Mouse (Mus musculus) common myeloid progenitor, adult 5-6 weeks (primary cell): Measurements from ENCODE around the gene Mgarp. TPM values are rescaled to one million over a fixed set of nuclear protein-coding genes. Genes with fewer than 3 reads are reported as not detected.
A peak's percentile ranks its signal among the peaks of the same experiment; 100 is the strongest.
"Not testable (repeated sequence)": the region's sequence is repeated elsewhere in the genome, so short reads cannot be mapped to it uniquely, and the experiment has no call there.

Experiments used
- ATAC-seq: replicated peaks from 2 replicates; pipeline ENCODE4 v1.8.0; 2016; ENCODE audit warnings: low read depth, mild to moderate bottlenecking, moderate TSS enrichment, inconsistent platforms; ENCODE audit not compliant: poor library complexity, severe bottlenecking
- total RNA-seq: library from RNA; stranded (forward); fragments of 200-1000, 187-1606 nt; gene quantifications from 2 replicates; pipeline ENCODE4 v1.2.3, GENCODE M21; 2017

Mgarp gene
- total RNA-seq, 1 experiment from 2014 or later = not detected

DNA sequence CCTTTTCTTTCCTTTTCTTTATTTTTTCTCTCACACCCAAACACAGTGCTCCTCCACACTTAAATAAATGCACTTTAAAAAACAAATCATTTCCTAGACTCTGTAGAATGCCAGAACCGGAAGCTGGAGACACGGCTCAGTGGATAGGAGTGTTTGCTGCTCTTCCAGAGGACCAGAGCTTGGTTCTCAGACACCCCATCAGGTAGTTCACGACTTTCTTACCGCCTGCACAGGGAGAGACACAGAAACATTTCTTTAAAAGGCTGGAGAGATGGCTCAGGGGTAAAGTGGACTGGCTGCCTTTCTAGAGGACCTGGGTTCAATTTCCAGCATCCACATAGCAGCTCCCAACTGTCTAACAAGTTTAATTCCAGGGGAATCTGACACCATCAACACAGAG lies 3.0 kb upstream of the Mgarp start:
- no peak for ATAC-seq

DNA sequence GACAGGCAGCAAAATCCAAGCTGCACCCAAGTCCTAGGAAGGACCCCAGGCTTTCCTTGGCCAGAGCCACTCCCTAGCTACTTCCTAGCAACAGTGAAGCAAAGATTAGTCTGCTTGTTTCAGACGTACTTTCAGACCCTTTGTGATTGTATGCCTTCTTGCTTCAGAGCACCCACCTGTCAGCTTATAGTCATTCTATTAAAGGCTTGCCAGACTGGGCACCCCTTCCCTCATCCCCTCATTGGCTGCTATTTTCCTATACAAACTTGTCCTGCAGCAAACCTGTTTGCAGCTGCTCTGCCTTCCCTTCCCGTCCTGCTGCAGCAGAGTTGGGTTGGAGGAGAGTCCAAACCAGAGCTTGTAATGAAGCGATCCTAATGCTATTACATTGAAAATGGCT lies 2.1 kb upstream of the Mgarp start:
- ATAC-seq = no peak

DNA sequence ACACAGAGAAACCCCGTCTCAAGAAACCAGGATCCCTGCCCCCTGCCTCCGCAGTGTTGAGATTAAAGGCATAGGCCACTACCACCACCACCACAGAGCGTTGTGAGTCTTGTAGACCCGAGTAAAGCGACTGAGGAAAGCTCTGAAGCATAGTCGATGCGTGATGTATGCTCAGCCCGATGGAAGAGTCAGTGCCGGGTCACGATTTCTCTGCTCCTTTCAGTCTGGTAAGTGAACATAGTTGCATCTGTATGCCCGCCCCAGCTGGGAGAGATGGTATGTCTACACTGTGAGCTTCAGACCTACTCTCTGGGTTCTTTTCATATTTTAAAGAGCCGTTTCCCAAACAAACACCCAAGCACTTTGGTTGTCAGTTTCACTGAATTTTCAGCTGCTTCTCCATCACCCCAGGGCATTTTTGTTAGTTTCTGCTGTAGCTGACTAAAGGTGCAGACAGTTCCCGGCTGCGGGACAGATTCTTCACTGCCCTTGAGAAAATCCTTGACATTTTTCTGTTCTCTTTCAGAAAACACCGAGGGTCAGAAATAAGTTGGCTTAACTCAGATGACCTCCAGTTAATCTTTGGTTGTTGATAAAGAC lies 1.3 kb upstream of the Mgarp start:
- ATAC-seq = no peak

DNA sequence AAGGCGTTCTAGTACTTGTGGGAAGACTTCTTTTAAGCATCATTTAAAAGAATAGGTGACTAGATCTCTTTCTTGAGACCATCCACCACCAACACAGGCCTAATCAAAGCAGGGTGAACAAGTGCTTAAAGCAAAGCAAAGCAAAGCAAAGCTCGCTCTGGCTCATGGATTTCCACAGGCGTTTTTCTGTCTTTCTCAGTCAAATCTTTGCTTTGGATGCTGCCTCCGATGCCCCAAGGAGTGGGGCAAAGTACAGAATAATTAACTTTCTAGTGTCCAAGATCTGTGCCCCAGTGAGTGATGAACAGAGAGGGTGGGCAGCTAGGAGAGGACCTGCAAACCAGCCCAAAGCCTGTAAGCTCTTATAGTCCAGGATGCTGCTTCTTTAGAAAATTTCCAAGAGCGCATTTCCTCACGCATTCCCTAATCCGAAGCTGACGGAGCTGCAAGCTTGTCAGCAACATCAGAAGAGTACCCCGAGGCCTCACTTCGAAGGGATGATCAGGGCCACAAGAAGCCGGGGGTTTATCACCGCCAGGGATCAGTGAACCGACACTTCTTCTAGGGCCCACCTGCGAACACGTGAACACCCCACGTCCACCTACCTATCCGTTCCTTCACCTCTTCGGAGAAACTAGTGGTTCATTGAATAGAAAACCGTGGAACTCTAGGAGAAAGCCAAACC lies 935 bp downstream of the Mgarp start:
- ATAC-seq = no peak

DNA sequence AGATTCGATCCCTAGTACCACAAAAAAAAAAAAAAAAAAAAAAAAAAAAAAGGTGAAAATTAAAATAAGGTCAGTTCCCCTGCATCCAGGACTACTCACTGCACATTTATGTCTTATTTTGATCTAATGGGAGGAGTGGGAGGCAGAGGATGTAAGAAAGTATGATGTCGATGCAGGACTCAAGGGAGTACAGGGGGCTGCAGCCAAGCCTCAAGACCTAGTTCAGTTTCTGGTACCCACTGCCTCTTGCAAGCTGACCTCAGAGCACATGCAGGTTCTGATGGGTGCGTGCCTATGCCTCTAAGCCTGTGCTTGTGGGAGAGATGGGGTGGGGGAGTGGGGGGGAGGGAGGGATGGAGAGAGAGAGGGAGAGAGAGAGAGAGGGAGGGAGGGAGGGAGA lies 1.7 kb downstream of the Mgarp start:
- ATAC-seq = no peak

DNA sequence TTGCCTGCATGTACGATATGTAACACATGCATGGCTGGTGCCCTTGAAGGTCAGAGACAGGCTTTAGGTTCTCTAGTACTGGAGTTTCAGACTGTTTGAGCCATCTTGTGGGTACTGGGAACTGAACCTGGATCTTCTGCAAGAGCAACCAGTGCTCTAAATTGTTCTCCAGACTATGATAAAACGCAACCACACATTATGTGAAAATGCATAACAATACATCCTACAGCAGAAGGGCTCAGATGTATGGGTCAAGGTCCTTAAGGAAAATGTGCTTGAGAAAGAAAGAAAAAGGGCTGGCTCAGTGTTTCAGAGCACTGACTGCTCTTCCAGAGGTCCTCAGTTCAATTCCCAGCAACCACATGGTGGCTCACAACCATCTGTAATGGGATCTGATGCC lies 2.9 kb downstream of the Mgarp start:
- no peak for ATAC-seq

DNA sequence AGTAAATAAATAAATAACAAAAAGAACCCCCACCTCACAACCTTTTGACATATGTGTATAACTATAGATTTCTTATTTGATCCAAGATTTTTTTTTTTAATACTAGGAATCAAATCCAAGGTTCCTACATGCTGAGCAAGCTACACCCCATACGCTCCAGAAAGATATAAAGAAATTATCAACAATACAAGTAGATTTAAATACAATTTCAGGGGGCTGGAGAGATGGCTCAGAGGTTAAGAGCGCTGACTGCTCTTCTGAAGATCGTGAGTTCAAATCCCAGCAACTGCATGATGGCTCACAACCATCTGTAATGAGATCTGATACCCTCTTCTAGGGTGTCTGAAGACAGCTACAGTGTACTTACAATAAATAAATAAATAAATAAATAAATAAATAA lies 3.5 kb downstream of the Mgarp start:
- ATAC-seq = not testable (repeated sequence)

DNA sequence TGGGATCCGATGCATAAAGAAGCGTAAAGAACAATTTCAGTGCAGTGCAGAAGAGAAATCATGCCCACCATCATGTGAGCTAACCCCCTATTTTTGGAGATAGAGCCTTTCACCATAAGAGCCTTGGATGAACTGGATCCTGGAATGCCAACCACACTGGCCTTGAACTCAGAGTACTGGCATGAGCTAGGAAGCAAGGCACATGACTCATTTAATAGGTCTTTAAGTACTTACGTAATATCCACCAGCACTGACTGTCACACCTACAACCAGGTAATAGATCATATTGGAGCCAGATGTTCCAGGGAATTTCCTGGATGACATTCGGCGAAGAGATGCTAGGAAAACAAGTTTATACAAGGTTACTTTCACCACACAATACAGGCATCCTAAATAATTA lies 4.9 kb downstream of the Mgarp start:
- ATAC-seq = no peak

DNA sequence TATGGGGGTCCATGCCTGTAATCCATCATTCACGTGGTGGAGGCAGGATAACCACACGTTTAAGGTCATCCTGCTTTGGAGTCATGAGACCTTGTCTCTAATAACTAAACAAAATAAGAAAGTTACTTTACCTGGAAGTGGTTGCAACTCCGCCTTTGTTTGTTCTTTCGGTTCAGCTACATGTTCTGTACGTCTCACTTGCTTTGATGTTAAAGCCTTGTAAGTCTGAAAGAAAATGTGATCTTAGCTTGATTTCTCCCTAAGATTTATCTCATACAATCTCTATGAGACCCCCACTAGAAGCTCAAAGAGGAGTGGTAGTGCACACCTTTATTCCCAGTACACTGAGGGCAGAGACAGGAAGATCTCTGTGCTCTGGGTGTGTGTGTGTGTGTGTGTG lies 5.4 kb downstream of the Mgarp start:
- no peak for ATAC-seq

DNA sequence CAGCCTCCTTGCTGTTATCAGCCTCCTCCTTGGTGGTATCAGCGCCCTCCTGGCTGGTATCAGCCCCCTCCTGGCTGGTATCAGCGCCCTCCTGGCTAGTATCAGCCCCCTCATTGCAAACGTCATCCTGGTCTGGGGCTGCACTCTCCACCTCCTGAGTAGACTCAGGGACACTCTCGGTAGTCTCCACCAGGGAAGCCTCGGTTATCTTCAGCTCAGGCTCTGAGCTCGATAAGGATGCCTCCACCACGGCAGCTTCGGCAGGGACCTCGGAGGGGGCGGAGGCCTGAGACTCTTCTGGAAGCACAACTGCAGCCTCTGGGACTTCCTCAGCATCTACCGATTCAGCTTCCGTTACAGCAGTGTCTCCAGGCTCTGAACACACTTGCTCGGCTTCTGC lies 7.6 kb downstream of the Mgarp start:
- ATAC-seq = peak; percentile 95

DNA sequence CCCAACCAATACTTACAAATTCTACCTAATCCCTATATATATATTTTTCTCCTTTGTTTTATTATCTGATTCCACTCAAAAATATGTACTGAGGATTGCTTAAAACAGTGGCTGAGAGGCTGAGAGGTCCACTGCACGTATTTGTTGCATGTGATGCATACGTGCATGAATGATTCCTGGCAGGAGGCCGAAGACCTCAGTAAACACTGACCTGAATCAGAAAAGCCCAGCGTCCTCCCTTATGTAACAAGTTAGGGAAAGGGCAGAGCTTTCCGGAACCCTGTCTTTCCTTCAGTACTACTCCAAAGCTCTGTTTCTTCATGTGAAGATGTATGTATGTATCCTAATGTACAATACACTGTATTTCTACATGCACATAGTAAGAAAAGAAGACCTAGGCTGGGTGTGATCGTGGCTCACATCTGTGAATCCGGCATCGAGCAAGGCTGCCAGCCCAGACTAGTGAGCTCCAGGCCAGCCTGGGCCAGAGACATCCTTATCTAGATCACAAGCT lies 8.6 kb downstream of the Mgarp start:
- ATAC-seq = no peak

DNA sequence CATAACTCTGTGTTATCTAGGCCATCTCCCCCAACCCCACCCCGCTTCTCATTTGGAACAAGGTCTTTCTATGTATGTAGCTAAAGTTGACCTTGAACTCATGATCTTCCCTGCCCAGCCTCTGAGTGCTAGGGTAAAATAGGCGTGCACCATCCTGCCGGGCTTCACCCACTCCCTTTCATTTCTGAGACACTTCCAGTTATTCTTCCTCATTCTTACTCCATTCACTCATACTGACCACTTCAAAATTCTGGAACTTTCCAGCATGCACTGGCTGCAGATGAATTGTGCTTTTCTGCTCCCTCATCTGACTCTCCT lies 9.4 kb downstream of the Mgarp start:
- no peak for ATAC-seq

DNA sequence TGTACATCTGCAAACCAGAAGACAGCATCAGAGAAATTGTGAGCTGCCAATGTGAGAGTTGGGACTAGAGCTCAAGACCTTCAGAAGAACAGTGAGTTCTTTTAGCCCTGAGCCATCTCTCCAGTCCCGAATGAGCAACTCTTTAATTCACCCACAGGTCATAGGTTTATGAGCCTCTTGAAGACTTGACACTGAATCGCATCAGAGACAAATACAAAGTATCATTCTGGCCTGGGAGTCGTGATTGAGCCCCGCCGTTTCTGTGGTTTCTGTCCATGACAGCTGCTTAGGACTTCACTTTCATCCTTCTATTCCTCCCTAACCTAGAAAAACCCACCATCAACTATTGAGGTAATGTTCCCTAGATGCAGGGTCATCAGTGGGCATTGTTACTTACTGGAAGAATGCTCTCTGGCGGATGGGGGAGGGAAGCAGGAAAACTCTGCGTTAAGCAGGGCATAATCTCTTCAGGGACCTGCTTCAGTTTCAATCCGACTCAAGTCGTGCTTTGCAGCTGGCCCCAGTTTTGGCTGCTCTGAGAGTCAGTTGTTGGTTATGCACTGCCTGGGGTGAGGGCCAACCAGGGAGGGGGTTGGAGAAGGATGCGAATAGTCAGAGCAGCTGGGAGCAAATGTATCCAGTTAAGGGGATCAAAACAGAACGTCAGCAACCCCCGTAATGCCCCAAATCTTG lies 10.0 kb downstream of the Mgarp start:
- no peak for ATAC-seq

DNA sequence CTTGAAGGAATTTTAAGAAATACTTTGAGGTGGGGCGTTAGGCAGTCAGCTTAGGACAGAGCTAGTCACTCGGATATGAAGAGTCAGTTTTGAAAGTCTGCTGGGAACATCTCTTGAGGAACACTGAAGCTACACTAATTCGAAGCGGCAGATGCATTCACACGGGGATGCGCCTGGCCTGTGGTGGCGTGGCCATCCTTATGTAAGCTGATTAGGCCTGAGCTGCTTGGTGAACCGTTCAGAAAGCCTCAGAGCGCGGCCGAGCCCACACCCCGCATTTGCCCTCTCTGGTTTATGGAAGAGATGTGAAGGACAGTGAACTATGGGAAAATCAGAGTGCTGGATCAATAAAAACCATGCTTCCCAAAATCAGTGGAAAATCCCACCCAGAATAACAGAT lies 13.1 kb downstream of the Mgarp start:
- no peak for ATAC-seq

DNA sequence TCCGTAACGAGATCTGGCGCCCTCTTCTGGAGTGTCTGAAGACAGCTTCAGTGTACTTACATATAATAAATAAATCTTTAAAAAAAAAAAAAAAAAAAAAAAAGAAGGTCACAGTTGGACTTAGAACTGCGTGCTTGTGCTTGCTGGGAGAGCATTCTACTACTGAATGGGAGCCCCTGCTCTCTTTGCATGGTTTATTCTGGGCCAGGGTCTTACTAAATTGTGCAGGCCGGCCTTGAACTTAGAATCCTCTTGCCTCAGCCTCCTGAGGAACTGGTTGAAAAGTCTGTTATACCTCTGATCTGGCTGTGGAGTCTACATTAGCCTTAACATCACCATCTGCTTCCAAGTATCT lies 15.9 kb downstream of the Mgarp start:
- no peak for ATAC-seq

DNA sequence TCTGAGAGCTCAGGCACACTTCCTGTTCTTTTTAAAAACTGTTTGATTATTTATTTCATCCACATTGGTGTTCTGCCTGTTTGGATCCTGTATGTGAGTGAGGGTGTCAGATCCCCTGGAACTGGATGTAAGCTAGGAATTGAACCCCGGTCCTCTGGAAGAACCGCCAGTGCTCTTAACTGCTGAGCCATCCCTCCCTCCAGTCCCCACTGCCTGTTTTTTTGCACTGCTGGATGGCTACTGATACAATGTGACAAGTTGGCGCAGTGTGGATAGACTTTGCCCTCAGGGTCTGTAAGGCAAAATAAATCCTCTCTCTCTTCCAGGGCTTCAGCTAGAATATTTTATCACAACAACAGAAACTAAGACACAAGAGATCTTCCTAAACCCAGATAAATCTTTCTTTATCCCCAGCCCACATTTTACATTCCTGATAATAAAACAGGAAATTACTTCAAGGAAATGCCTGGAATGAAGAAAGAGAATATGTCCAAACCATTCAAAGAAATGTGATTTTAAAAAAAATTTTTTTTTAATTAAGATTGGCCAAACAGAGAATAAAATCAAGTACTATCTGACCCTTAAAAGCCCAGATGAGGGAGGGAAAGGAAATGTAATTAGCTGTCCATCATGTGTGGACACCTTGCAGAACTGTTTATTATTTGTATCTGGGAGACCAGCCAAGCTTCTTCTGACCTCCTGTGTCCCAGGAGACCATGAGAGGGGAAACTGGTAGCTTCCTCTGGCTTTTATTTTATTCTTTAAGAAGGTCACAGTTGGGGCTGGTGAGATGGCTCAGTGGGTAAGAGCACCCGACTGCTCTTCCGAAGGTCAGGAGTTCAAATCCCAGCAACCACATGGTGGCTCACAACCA lies 16.5 kb downstream of the Mgarp start:
- ATAC-seq = no peak

DNA sequence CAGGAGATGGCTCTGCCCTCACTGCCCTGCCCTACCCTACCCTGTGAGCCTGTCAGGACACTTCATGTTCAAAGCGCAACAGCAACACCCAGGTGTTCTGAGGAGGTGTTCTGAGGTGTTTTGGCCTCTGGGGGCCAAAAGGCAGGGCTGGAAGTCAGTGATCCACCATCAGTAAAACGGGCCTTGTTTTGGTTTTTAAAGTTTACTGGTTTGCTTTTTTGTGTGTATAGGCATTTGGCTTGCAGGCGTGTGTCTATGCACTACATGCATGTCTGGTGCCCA lies 17.9 kb downstream of the Mgarp start:
- ATAC-seq = no peak

DNA sequence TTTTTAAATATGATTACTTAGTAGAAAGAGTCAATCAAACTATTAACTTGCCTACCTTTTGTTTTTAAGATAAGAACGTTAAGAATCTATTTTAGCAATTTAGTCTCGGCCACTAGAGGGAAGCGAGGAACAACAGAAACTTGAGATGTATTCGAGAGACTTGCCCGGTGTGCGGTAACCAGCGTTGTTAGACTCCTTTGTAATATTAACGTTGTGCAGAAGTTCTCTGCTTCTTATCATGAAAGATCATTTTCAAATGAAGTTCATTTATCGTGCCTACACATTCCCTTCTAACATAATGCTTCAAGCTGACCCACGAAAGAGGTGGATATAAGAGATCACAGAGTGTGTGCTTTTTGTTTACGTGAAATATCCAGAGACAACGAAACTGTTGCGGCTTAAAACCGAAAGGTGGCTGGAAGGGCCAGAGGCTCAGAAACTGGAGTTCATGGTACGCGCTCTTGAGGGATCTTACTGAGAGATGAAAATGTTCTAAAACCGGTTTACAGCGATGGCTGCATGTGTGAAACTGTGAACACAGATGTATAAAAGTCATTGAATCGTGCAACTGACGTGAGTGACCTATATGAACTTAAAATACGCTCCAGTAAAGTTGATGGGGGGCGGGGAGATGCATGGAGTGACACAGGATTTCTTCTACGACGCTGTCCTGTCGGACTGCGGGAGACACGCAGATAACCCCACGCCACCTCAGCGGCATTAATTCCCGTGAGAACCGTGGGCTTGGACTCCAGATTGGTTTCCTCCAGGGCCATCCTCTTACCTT lies 18.5 kb downstream of the Mgarp start:
- ATAC-seq = peak; percentile 77

DNA sequence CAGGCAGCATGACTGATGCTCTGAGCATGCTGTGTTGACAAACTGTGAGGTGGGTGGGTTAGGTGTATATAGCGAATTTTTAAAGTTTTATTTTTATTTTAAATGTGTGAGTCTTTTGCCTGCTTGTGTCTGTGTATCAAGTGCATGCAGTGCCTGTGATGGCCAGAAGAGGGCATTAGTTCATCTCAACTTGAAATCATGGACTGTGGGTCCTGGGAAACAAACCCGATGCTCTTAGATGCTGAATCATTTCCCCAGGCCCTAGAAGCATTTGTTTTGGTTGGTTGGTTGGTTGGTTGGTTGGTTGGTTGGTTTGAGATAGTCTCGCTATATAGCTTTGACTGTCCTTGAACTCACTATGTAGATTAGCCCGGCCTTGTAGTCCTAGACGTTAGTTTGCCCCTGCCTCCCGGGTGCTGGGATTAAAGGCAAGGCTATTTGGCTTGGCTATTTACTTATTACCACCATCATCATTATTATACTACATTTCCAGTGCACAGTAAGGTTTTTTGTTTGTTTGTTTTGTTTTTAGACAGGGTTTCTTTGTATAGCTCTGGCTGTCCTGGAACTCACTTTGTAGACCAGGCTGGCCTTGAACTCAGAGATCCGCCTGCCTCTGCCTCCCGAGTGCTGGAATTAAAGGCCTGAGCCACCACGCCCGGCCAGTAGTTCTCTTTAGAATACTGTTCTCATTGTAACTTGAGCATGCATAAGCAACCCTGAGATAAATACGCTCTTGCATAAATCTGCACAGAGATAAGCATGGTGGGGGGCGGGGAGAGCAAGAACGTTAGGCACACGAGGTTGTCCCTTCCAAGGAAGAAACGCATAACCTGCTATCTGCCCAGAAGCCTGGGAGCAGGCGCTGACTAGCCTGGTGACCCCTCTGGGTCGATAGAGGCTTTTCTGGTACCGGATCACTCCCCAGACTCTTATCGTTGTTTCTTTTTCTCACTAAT lies 21.0 kb downstream of the Mgarp start:
- ATAC-seq = peak; percentile 61
